Mouse (Mus musculus) limb, embryonic 12.5 days (tissue): Measurements from ENCODE around the gene Tbrg4. TPM values are rescaled to one million over a fixed set of nuclear protein-coding genes. Genes with fewer than 3 reads are reported as not detected.

Experiments used
- ATAC-seq: fragments of 200-750 bp; cut with Nextera tagmentation; 2 replicates; pipeline ENCODE4 v1.8.0; 2017; ENCODE audit warnings: low read depth, moderate TSS enrichment; ENCODE audit not compliant: insufficient number of reproducible peaks, insufficient read depth, low FRiP score, low TSS enrichment
- H3K27ac ChIP-seq: fragments of 300-500 bp; sonication (generic); 2 replicates; pipeline ENCODE4 v1.5.1; 2016; ENCODE audit warnings: mild to moderate bottlenecking, moderate library complexity
- H3K27me3 ChIP-seq: fragments of 300-500 bp; sonication (generic); 2 replicates; pipeline ENCODE4 v1.6.1; 2016; ENCODE audit warnings: mild to moderate bottlenecking, moderate library complexity
- H3K36me3 ChIP-seq: fragments of 300-500 bp; sonication (generic); 2 replicates; pipeline ENCODE4 v1.6.1; 2016; ENCODE audit warnings: mild to moderate bottlenecking, moderate library complexity
- H3K4me1 ChIP-seq: fragments of 300-500 bp; sonication (generic); replicated peaks from 2 replicates; pipeline ENCODE4 v1.6.1; 2016
- H3K4me2 ChIP-seq: fragments of 300-500 bp; sonication (generic); 2 replicates; pipeline ENCODE4 v1.6.1; 2016; ENCODE audit warnings: mild to moderate bottlenecking, moderate library complexity
- H3K4me3 ChIP-seq: fragments of 300-500 bp; sonication (generic); replicated peaks from 2 replicates; pipeline ENCODE4 v1.5.1; 2016; ENCODE audit warnings: mild to moderate bottlenecking
- H3K9ac ChIP-seq: fragments of 300-500 bp; sonication (generic); replicated peaks from 2 replicates; pipeline ENCODE4 v1.6.1; 2016; ENCODE audit warnings: mild to moderate bottlenecking, moderate library complexity
- H3K9me3 ChIP-seq: fragments of 300-500 bp; sonication (generic); 2 replicates; pipeline ENCODE4 v1.6.1; 2016; ENCODE audit warnings: mild to moderate bottlenecking, moderate library complexity
- WGBS: fragments of 180-500 bp; shearing (Covaris S2); methylation state at CpG from one replicate; pipeline ENCODE4 v1.1.7; 2016; 5-methylcytosine and 5-hydroxymethylcytosine counted together
- polyA plus RNA-seq: library from polyadenylated mRNA; unstranded; fragments of >200 nt; fragmentation: Nextera tagmentation; extraction: Ambion mirVana; gene quantifications from 2 replicates; pipeline ENCODE4 v1.2.1, GENCODE M21; 2016

The Tbrg4 gene
- polyA plus RNA-seq, 1 experiment from 2014 or later: 44.3 TPM

DNA sequence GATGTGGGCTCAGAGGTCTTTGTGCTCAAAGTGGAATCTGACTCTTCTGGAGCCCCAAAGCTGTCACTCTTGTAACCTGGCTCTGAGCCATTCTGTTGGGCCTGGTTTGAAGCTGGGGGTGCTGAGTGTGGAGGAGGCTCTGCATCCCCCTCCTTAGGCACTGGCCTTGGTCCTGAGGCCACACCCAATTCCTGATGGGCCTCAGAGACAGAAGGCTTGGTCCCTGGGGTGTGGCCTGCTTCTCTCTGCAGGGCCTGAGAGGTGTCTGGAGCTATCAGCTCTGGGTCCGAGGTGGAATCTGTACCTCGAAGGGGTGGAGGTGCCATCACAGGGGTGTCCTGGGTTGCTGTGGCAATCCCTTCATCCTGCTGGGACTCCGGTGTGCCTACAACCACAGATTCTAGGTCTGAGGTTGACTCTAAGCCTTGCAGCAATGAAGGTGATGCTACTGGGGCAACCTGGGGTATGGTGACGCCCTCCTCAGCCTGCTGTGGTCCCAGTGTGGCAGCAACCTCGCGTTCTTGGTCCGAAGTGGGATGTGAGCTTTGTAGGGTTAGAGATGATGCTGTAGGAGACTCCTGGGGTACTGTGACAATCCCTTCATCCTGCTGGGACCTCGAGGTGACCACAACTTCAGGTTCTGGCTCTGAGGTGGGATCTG, 25.5 kb downstream of the Tbrg4 start:
- Histone ChIP-seq H3K4me3 (no peak overlapping the region), H3K9me3 (no peaks in the 10 kb centered on the region), H3K27me3 (peaks cover 34% of the 10 kb centered on the region), H3K36me3 (peaks cover 31% of the 10 kb centered on the region), H3K27ac (0 out of 2 replicates have a peak overlapping the region, but pooled peaks have one; percentile 7), H3K9ac (no peak overlapping the region), H3K4me2 (no peak overlapping the region), H3K4me1 (peaks cover 37% of the 10 kb centered on the region)
- 84% methylated on average over 8 of the region's 8 CpGs for WGBS
- no peak for ATAC-seq

DNA sequence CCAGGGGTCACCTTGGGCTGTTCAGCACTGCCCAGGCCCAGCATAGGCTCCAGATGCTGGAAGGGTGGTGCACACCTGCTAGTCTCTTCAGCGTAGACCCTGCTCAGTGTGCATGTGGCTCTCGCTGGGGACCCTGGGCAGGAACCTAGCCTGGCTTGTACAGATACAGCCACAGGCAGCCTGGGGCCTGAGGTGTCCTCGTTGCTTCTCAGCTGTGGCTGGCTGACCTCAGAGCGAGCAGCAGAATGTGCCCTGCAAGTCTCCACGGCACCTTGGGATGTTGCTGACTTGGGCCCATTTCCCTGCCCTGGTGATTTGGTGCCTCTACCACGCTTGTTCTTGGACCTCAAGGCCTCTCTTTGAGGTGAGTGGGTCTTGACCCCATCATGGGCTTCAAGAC, 26.0 kb downstream of the Tbrg4 start:
- H3K27me3 ChIP-seq: peaks cover 28% of the 10 kb centered on the region
- no peak for ATAC-seq
- H3K4me2 ChIP-seq: no peak overlapping the region
- H3K36me3 ChIP-seq: peaks cover 37% of the 10 kb centered on the region
- no peak overlapping the region for H3K9ac ChIP-seq
- WGBS: 82% methylated on average over 6 of the region's 6 CpGs
- H3K27ac ChIP-seq: no peak overlapping the region
- H3K4me3 ChIP-seq: no peak overlapping the region
- peaks cover 31% of the 10 kb centered on the region for H3K4me1 ChIP-seq
- H3K9me3 ChIP-seq: no peaks in the 10 kb centered on the region

DNA sequence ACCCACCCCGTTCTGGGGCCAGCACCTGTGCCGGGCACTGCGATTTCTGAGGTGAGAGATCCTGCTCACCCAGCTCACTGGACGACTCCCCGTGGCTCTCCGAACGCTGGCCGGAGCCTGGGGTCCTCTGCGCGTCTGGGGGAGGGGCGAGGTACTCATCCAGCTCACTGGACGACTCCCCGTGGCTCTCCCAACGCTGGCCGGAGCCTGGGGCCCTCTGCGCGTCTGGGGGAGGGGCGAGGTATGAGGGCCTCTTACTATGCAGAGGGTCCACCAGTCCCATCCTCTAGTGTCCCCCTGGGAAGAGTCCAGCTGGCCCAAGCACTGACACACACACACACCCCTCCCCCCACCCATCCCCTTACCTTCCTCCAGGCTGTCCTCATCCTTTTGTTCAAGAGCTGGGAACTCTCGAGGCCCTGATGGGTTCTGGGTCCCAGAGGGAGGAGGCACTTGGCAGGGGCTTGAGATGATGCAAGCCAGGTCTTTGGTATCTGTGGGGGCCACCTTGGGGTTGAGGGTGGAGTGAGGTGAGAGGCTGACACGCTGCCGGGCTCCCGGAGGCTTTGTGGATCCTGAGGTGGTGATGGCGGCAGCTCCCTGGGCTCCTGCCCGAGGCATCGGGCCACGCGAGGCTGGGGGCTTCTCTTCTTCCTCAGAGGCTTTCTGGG, 26.7 kb downstream of the Tbrg4 start:
- Histone ChIP-seq H3K36me3 (peaks cover 44% of the 10 kb centered on the region), H3K27ac (no peak overlapping the region), H3K4me3 (no peak overlapping the region), H3K9ac (no peak overlapping the region), H3K4me1 (peaks cover 26% of the 10 kb centered on the region), H3K4me2 (peak overlapping the region; percentile 33; the same call in 1 of the 2 replicates), H3K27me3 (peaks cover 21% of the 10 kb centered on the region), H3K9me3 (no peaks in the 10 kb centered on the region)
- no peak for ATAC-seq
- WGBS: 18% methylated on average over 27 of the region's 27 CpGs

DNA sequence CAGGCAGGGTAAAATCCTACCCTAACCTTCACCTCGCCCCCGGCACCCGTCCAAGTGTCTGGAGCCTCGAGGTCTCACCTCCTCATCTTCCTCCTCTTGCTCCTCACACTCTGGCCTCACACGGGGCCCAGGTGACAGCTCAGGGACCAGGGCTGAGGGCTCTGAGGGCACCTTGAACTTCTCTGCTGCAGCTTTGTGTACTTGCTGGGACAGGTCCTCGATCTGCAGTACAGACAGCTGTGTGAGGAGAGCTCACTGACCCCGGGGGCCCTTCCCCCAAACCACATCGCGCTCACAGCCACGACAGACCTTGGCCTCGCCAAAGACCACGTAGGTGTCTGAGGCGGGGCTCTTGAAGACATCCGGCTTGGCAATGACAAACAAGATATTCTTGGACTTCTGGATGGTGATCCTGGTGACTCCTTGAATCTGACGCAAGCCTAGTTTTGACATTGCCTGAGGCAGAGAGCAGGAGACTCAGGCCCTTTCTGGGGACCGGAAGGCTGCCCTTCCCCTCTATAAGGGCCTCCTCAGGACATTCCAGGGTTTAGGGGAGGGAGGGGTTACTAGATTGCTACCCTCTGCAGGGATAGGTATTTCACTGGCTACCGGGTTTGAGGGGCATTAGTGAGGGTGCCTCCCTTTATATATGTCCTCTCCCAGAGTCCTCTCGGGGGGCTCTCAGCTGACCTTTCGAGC, 27.5 kb downstream of the Tbrg4 start:
- no peak for ATAC-seq
- Histone ChIP-seq H3K9me3 (no peaks in the 10 kb centered on the region), H3K36me3 (peaks cover 52% of the 10 kb centered on the region), H3K27ac (no peak overlapping the region), H3K9ac (no peak overlapping the region), H3K4me2 (peak overlapping the region; percentile 33; the same call in 1 of the 2 replicates), H3K4me1 (peaks cover 20% of the 10 kb centered on the region), H3K4me3 (no peak overlapping the region), H3K27me3 (peaks cover 13% of the 10 kb centered on the region)
- 57% methylated on average over 19 of the region's 19 CpGs for WGBS

DNA sequence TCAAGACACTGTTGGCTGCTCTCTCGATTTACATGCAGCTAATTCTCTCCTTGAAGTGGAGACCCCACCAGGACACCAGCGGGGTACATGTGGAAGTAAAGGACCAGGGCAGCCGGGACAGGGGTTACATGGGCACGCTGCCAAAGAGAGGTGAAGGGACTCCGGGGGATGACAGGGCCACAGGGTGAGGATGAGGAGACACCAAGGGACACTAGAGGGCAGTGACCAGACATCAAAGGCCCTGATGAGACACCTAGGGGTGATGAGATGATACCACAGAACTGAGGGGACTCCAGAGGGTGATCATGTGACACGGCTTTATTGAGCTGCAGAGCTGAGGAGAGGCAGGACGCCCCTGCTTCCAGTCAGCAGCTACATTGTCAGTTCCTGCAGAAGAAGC, 28.3 kb downstream of the Tbrg4 start:
- Histone ChIP-seq H3K4me3 (no peak overlapping the region), H3K9ac (no peak overlapping the region), H3K9me3 (no peaks in the 10 kb centered on the region), H3K27ac (no peak overlapping the region), H3K27me3 (peaks cover 6% of the 10 kb centered on the region; the same call in 1 of the 2 replicates), H3K4me2 (no peak overlapping the region), H3K36me3 (peaks cover 60% of the 10 kb centered on the region), H3K4me1 (peaks cover 20% of the 10 kb centered on the region)
- no peak for ATAC-seq
- 73% methylated on average over 7 of the region's 7 CpGs for WGBS

DNA sequence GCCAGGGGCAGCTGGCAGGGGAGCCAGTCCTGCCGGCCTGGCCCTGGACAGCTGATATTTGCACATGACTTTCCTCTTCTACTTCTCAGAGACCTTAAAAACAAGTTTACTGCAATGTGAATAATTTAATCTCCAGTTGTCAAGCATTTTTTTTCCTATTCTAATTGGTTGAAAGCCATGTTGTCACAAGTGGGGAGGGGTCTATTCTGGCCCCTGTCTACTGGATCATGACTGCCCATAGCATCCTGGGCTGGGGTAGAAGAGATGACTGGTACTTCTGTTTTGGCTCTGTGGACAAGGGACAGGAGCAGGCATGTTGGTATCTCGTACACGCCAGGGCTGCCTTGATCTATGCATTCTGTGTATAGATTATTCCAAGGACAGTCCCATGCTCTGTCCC, 29.3 kb downstream of the Tbrg4 start:
- Histone ChIP-seq H3K27me3 (no peaks in the 10 kb centered on the region), H3K9me3 (no peaks in the 10 kb centered on the region), H3K27ac (no peak overlapping the region), H3K4me2 (no peak overlapping the region), H3K9ac (no peak overlapping the region), H3K4me1 (peaks cover 20% of the 10 kb centered on the region), H3K4me3 (no peak overlapping the region), H3K36me3 (peaks cover 69% of the 10 kb centered on the region)
- 86% methylated on average over 3 of the region's 3 CpGs for WGBS
- no peak for ATAC-seq

DNA sequence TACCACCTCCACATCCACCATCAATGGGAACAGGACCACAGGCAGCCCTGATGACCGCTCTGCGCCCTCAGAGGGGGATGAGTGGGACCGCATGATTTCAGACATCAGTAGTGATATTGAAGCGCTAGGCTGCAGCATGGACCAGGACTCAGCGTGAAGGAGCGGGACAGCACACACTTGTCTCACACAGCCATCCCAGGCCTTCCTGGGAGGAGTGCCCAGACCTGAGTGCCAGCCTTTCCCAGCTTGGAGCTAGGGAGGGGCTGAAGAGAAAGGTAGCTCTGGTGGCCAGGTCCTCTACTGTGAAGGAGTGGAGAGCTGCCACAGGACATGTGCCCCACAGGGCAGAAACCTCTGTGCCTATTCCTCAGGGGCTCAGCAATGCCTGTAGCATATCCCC, 29.7 kb downstream of the Tbrg4 start:
- no peak overlapping the region for H3K27ac ChIP-seq
- WGBS: 95% methylated on average over 6 of the region's 6 CpGs
- no peaks in the 10 kb centered on the region for H3K9me3 ChIP-seq
- no peak overlapping the region for H3K4me3 ChIP-seq
- H3K4me1 ChIP-seq: peaks cover 20% of the 10 kb centered on the region
- no peak for ATAC-seq
- no peak overlapping the region for H3K9ac ChIP-seq
- H3K27me3 ChIP-seq: no peaks in the 10 kb centered on the region
- no peak overlapping the region for H3K4me2 ChIP-seq
- peaks cover 73% of the 10 kb centered on the region for H3K36me3 ChIP-seq

DNA sequence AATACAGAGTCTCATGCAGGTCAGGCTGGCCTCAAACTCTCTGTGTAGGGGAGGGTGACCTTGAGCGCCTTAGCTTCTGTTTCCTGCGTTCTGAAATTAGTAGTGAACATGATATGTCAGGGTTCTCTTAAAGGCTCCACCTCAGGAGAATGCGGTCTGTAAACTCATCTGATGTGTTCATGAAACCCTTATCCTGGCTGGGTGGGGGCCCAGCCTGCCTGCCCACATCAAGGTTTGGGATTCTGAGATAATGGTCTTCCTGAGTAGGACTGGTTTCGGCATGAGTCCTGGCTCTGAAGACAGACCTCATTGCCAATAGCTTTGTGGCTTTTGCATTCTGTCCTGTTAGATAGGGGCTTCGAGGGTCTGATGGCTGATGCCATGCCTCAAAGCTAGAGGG, 30.5 kb downstream of the Tbrg4 start:
- peaks cover 82% of the 10 kb centered on the region for H3K36me3 ChIP-seq

DNA sequence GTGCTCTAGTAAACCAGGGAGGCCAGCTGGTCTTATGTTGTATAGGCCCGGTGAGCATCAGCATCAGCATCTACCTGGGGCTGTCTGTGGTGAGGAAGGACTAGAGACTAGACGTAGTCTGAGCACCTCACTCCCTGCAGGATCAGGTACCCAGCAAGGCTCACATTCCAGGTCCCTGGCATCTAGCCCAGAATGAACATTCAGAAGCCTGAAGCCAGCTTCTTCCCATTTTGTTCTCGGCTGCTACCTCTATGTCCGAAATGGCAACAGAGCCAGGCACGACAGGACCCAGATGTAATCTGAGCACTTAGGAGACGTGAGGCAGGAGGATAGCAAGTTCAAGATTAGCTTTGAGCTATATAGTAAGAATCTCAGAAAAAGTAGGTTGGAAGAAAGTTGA, 31.0 kb downstream of the Tbrg4 start:
- no peak overlapping the region for H3K9ac ChIP-seq
- peaks cover 20% of the 10 kb centered on the region for H3K4me1 ChIP-seq
- no peak overlapping the region for H3K4me2 ChIP-seq
- H3K4me3 ChIP-seq: no peak overlapping the region
- H3K27me3 ChIP-seq: no peaks in the 10 kb centered on the region
- WGBS: 90% methylated on average over 6 of the region's 6 CpGs
- peaks cover 87% of the 10 kb centered on the region for H3K36me3 ChIP-seq
- no peak for ATAC-seq
- H3K27ac ChIP-seq: no peak overlapping the region
- H3K9me3 ChIP-seq: no peaks in the 10 kb centered on the region

More for the DNA sequence above, 30.5 kb downstream of the Tbrg4 start:
- H3K27ac ChIP-seq: no peak overlapping the region
- ATAC-seq: no peak
- no peaks in the 10 kb centered on the region for H3K27me3 ChIP-seq
- no peaks in the 10 kb centered on the region for H3K9me3 ChIP-seq
- H3K4me2 ChIP-seq: no peak overlapping the region
- 89% methylated on average over 5 of the region's 5 CpGs for WGBS
- peaks cover 20% of the 10 kb centered on the region for H3K4me1 ChIP-seq
- H3K9ac ChIP-seq: no peak overlapping the region
- no peak overlapping the region for H3K4me3 ChIP-seq

DNA sequence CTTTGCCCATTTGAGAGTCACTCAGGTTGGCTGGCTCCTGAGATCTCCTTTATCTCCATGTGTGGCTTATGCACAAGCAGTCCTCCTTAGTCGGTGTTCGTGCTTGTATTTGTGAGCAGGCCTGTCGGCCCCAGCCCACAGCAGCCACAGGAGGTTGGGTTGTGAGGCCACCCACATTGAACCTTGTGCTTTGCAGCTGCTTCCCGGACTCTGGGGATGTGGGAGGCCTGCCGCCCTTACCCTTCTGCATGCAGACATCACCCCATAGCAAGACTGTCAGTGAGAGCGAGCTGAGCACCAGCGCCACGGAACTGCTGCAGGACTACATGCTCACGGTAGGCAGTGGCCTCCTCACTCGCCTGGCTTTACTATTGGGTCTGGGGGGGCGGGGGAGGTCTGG, 32.5 kb downstream of the Tbrg4 start:
- WGBS: 76% methylated on average over 11 of the region's 11 CpGs
- Histone ChIP-seq H3K27me3 (no peaks in the 10 kb centered on the region), H3K9me3 (no peaks in the 10 kb centered on the region), H3K4me2 (no peak overlapping the region), H3K4me3 (no peak overlapping the region), H3K4me1 (peaks cover 9% of the 10 kb centered on the region; the same call in 1 of the 2 replicates), H3K27ac (no peak overlapping the region), H3K36me3 (peaks cover 99% of the 10 kb centered on the region), H3K9ac (no peak overlapping the region)
- no peak for ATAC-seq

DNA sequence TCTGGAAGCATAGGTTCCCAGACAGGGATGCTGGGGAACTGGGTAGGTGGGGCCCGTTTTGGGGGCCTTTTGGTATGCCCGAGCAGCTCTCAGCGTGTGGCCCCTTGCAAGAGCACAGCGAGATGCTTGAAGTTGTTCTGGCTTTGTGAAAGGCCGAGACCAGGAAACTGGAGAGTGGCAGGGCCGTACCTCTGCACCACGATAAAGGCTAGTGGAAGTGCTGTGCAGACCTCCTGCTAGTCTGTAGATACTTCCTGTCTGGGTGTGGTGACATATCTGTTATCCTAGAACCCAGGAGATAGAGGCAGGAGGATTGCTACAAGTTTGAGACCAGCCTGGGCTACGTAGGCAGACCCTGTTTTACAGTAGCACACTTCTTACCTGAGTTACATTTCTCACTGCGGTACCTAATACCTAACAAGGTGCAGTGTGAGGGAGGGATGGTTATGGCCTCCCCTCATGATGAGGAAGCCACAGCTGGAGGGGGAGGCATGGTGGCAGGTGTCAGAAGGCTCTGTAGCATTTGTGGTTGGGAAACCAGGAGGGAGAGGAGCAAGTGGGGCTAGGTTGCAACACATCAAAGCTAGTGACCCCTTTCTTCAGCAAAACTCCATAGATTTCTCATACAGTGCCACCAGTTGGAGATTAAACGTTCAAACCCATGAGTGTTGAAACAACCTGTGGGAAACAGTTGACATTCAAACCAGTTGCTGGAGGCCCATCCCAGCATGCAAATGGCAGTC, 34.8 kb downstream of the Tbrg4 start:
- peaks cover 96% of the 10 kb centered on the region for H3K36me3 ChIP-seq

More for the DNA sequence above, 34.8 kb downstream of the Tbrg4 start:
- Histone ChIP-seq H3K4me2 (no peak overlapping the region), H3K4me3 (no peak overlapping the region), H3K4me1 (no peaks in the 10 kb centered on the region), H3K9me3 (no peaks in the 10 kb centered on the region), H3K9ac (no peak overlapping the region), H3K27me3 (no peaks in the 10 kb centered on the region), H3K27ac (no peak overlapping the region)
- WGBS: 86% methylated on average over 10 of the region's 10 CpGs
- no peak for ATAC-seq
